Mouse (Mus musculus) spleen, postnatal 10 days (tissue): ENCODE data around the gene Spice1.

ENCODE experiments used
- DNase-seq, 2 experiments: peaks; one replicate each; pipeline ENCODE4 v3.0.0; 2021 to 2022; ENCODE audit warnings: low spot score in 2 of 2

Gene Spice1

GRCm38 (mm10) chr16:44347071-44347901 is at the start of gene Spice1:
Gene Spice1 (plus strand): TSS chr16:44347121.
- peak; percentile 92 to 98 for DNase-seq

GRCm38 (mm10) chr16:44299438-44300093 is 47.4 kb upstream of the Spice1 start:
- no peak for DNase-seq

GRCm38 (mm10) chr16:44302126-44302892 is 44.6 kb upstream of the Spice1 start:
- DNase-seq = no peak

- no peak for DNase-seq
Measured at GRCm38 (mm10) chr16:44303822-44304221, 43.1 kb upstream of the Spice1 start.

- no peak for DNase-seq
Measured at GRCm38 (mm10) chr16:44305606-44306005, 41.3 kb upstream of the Spice1 start.

GRCm38 (mm10) chr16:44313422-44313821 is 33.5 kb upstream of the Spice1 start:
- DNase-seq = peak in 1 of 2 experiments; percentile 15

- DNase-seq = no peak
Measured at GRCm38 (mm10) chr16:44316350-44316749, 30.6 kb upstream of the Spice1 start.

- DNase-seq = no peak
Measured at GRCm38 (mm10) chr16:44320232-44320631, 26.7 kb upstream of the Spice1 start.

GRCm38 (mm10) chr16:44328644-44329043 is 18.3 kb upstream of the Spice1 start:
- no peak for DNase-seq

- DNase-seq = no peak
Measured at GRCm38 (mm10) chr16:44330657-44331056, 16.3 kb upstream of the Spice1 start.

GRCm38 (mm10) chr16:44331154-44331553 is 15.8 kb upstream of the Spice1 start:
- DNase-seq = no peak

GRCm38 (mm10) chr16:44331671-44331994 is 15.3 kb upstream of the Spice1 start:
- no peak for DNase-seq

GRCm38 (mm10) chr16:44331995-44332860 is 14.7 kb upstream of the Spice1 start:
- peak; percentile 14 to 35 for DNase-seq

- peak in 1 of 2 experiments; percentile 42 for DNase-seq
Measured at GRCm38 (mm10) chr16:44332861-44333284, 14.0 kb upstream of the Spice1 start, which contains the start of gene Sidt1. Gene Sidt1 (minus strand): TSS chr16:44333196.

- DNase-seq = no peak
Measured at GRCm38 (mm10) chr16:44337541-44337940, 9.4 kb upstream of the Spice1 start.

- DNase-seq = no peak
Measured at GRCm38 (mm10) chr16:44349801-44350397, 3.0 kb downstream of the Spice1 start.

GRCm38 (mm10) chr16:44356291-44356690 is 9.4 kb downstream of the Spice1 start:
- DNase-seq = no peak

- DNase-seq = peak; percentile 25 to 82
Measured at GRCm38 (mm10) chr16:44357571-44358268, 10.8 kb downstream of the Spice1 start.

GRCm38 (mm10) chr16:44361921-44362890 is 15.3 kb downstream of the Spice1 start:
- peak in 1 of 2 experiments; percentile 50 for DNase-seq
